Mouse (Mus musculus) kidney, adult 2 months (tissue): ENCODE measurements at regions not wholly inside any gene's neighbourhood (a gene's known extent, or its start where the extent isn't known, plus 50 kb on each side); places are given as distances from the start of the nearest gene placed in this dataset.

Source experiments
- CTCF ChIP-seq: fragments of 200-500 bp; conservative IDR thresholded peaks from 2 replicates; pipeline ENCODE4 v1.5.1; 2011; ENCODE audit warnings: low read depth, mild to moderate bottlenecking, control low read depth, low read length, moderate library complexity, mixed read lengths; ENCODE audit not compliant: insufficient read depth, insufficient read length
- POLR2A ChIP-seq: fragments of 200-500 bp; IDR thresholded peaks from one replicate; pipeline ENCODE4 v1.6.1; 2011; ENCODE audit warnings: low read depth, low read length, control low read depth

DNA sequence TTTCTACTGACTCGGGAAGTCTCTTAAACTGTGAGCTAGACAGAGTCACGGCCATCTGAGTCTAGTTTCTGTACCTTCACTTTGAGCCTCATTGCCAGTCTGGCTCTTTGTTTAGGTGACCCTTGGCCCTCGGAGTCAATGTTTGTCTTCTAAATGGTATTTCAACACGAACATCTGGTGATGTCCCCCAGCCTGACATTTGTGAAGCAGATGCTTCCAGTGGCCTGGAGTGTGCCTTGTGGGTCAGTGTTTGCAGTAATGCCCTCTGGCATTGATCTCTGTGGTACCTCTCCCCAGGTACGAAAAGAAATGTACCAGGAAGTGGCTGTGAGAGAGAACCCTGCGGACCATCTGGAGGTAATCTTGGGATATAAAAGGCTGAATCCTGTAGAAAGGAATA lies 155.7 kb upstream of the Bmp4 start:
- TF ChIP-seq CTCF (no peak), POLR2A (no peak)
